Mouse (Mus musculus): ENCODE results near the gene E2f2. TPM values are rescaled to one million over a fixed set of nuclear protein-coding genes. Genes with fewer than 3 reads are reported as not detected.
A peak's percentile ranks its signal among the peaks of the same experiment; 100 is the strongest.

E2f2 gene
- polyA plus RNA-seq, 1 experiment from 2014 or later: 9.0 TPM

DNA sequence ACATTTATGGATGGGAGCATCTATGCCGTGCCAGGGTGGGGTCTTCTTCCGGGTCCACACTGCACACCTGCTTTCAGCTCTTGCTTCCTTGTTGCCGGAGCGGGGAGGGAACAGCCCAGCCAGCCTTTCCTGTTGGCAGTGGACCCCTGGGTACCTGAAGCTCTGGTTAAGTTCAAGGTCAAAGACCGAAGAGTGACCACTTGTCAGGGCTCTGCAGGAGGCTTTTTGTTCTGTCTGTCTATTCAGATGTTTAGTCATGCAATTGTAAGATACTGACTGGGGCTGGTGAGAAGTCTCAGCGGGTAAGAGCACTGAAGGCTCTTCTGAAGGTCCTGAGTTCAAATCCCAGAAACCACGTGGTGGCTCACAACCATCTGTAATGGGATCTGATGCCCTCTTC is 26.7 kb downstream of the E2f2 start:
- H3K9ac ChIP-seq (ENCODE audit: low read depth, low read length): no peak overlapping the region
- DNase-seq (ENCODE audit: low spot score) (no peak), ATAC-seq (replicated peaks; ENCODE audit: low FRiP score) (no peak)
- peaks cover 5% of the 10 kb centered on the region; the same call in 1 of the 2 replicates for H3K27me3 ChIP-seq (replicated peaks; ENCODE audit: control insufficient read depth, insufficient read depth, low read length)
- H3K4me1 ChIP-seq (replicated peaks; ENCODE audit: control insufficient read depth, insufficient read depth, low read length): peaks cover 3% of the 10 kb centered on the region; the same call in 1 of the 2 replicates
- no peaks in the 10 kb centered on the region for H3K9me3 ChIP-seq (ENCODE audit: control insufficient read depth, low read length)
- H3K36me3 ChIP-seq (ENCODE audit: control insufficient read depth, insufficient read depth, low read length): no peaks in the 10 kb centered on the region; the same call in 1 of the 2 replicates
- no peak overlapping the region for H3K4me2 ChIP-seq
- H3K27ac ChIP-seq (ENCODE audit: low read depth, low read length): no peak overlapping the region
- WGBS: 73% methylated on average over 7 of the region's 7 CpGs
- no peak overlapping the region for H3K4me3 ChIP-seq (ENCODE audit: low read depth, low read length)

DNA sequence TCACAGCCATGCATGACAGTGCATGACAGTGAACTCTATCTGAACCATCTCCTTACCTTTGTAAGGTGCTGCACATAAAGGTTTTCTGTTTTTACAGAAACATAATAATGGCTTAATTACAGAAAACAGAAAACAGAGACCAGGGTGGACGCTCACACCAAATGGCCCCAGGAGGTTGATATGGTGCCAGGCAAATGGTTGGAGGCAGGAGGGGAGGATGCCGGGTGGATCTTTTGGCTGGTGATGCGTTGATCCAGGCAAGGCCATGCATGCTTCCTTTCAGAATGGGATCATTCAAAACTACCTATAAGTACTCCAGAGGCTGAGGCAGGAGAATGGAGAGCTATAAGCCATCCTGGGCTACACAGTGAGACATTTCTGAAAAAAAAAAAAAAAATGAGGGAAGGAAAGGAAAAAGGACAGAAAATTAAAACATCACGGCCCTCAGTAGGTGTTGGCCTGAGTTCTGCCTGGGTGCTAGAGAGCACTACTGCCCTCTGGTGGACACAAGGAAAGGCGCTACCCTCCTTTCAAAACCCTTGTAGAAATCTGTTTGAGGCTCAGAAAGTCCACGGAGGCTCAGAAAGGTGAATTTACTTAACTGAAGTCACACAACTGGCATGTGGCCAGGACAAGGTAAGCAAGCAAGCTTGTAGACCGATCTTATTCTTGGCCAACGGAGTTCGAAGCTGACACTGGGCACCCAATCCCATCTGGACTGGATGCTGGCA is 27.5 kb downstream of the E2f2 start:
- Histone ChIP-seq H3K27me3 (replicated peaks; ENCODE audit: control insufficient read depth, insufficient read depth, low read length) (peaks cover 5% of the 10 kb centered on the region; the same call in 1 of the 2 replicates), H3K4me1 (replicated peaks; ENCODE audit: control insufficient read depth, insufficient read depth, low read length) (peaks cover 3% of the 10 kb centered on the region; the same call in 1 of the 2 replicates), H3K9me3 (ENCODE audit: control insufficient read depth, low read length) (no peaks in the 10 kb centered on the region), H3K9ac (ENCODE audit: low read depth, low read length) (no peak overlapping the region), H3K27ac (ENCODE audit: low read depth, low read length) (no peak overlapping the region), H3K4me2 (no peak overlapping the region), H3K36me3 (ENCODE audit: control insufficient read depth, insufficient read depth, low read length) (no peaks in the 10 kb centered on the region; the same call in 1 of the 2 replicates), H3K4me3 (ENCODE audit: low read depth, low read length) (no peak overlapping the region)
- WGBS: 29% methylated on average over 9 of the region's 9 CpGs
- no peak for ATAC-seq (replicated peaks; ENCODE audit: low FRiP score)
- no peak for DNase-seq (ENCODE audit: low spot score)

DNA sequence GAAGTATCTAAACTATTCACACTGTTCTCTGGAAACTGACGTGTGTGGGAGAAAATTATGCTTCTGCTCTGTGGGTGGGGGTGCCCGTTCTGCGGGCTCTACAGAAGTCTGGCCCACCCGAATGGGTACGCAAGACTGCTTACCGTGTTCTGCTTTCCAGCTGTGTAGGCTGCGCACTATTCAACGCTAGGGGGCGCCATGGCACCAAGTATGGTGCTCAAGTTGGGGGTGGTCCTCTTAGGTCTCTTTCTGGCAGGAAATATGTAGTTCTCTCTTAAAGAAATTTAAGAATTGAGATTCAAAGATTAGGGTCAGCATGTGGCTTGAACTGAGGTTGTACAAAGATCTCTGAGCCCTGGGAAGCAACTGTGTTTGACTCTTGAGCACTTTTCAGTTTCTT is 30.3 kb downstream of the E2f2 start:
- Histone ChIP-seq H3K9me3 (ENCODE audit: control insufficient read depth, low read length) (no peaks in the 10 kb centered on the region), H3K4me3 (ENCODE audit: low read depth, low read length) (no peak overlapping the region), H3K27me3 (replicated peaks; ENCODE audit: control insufficient read depth, insufficient read depth, low read length) (peaks cover 15% of the 10 kb centered on the region), H3K27ac (ENCODE audit: low read depth, low read length) (no peak overlapping the region), H3K4me1 (replicated peaks; ENCODE audit: control insufficient read depth, insufficient read depth, low read length) (peaks cover 11% of the 10 kb centered on the region), H3K9ac (ENCODE audit: low read depth, low read length) (no peak overlapping the region), H3K36me3 (ENCODE audit: control insufficient read depth, insufficient read depth, low read length) (no peaks in the 10 kb centered on the region), H3K4me2 (no peak overlapping the region)
- WGBS: 8% methylated on average over 9 of the region's 9 CpGs
- peak; percentile 74 for DNase-seq (ENCODE audit: low spot score)
- no peak for ATAC-seq (replicated peaks; ENCODE audit: low FRiP score)

DNA sequence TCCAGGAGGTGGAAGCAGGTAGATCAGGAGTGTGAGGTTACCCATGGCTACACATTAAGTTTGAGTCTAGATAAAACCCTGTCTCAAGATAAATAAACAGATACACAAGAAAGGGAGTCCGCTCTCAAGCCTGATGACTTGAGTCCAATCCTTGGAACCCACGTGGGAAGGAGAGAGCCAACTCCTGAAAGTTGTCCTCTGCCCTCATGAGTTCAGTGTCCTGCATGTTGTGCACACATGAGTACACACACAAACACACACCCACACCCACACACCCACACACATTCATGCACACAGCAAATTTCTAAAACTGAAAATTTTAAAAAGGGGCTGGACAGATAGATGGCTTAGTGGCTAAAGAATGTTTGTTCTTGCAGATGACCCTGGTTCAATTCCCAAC is 32.6 kb downstream of the E2f2 start:
- H3K4me3 ChIP-seq (ENCODE audit: low read depth, low read length): no peak overlapping the region
- 74% methylated on average over 2 of the region's 2 CpGs for WGBS
- H3K9ac ChIP-seq (ENCODE audit: low read depth, low read length): no peak overlapping the region
- no peak overlapping the region for H3K4me2 ChIP-seq
- peaks cover 11% of the 10 kb centered on the region for H3K4me1 ChIP-seq (replicated peaks; ENCODE audit: control insufficient read depth, insufficient read depth, low read length)
- H3K27me3 ChIP-seq (replicated peaks; ENCODE audit: control insufficient read depth, insufficient read depth, low read length): peaks cover 22% of the 10 kb centered on the region
- ATAC-seq (replicated peaks; ENCODE audit: low FRiP score) (no peak), DNase-seq (ENCODE audit: low spot score) (no peak)
- no peak overlapping the region for H3K27ac ChIP-seq (ENCODE audit: low read depth, low read length)
- no peaks in the 10 kb centered on the region for H3K9me3 ChIP-seq (ENCODE audit: control insufficient read depth, low read length)
- H3K36me3 ChIP-seq (ENCODE audit: control insufficient read depth, insufficient read depth, low read length): no peaks in the 10 kb centered on the region

DNA sequence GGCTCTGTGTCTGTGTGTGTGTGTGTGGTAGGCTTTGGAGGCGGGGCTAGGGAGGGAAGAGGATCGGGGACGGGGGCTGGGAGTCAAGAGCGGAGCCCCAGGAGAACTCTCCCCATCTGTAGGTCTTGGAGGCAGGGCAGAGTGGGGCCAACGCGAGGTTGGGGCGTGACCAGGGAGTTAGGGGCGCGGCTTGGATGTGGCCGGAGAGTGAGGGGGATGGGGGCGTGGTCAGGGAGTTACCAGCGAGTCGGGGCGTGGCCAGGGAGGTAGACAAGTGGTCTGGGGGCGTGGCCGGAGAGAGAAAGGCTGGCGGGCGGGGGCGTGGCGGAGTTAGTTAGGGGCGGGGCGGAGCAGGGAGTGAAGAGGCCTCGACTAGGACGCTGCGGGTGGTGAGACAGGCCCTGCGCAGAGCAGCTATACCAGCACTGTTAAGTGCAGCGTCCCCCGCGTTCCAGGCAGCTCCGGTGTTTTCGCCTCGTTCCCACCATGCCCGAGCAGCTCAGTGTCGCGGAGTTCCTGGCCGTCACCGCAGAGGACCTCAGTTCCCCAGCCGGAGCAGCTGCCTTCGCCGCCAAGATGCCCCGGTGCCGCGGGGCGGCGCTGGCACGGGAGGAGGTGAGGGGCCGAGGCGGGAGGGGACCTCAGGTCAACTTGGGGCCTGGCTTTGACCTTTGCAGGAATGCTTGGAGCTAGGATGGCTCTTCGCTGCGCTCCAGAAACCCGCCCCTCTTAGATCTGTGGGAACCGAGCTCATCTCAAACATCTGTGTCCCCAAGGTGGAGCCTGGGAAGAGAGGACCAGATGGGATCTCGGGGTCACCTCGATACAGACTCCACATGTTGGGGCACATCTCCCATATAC is 34.1 kb downstream of the E2f2 start, which contains the start of gene Asap3:
Gene Asap3 (plus strand): TSS at position 333 of the 861 bp plus-strand sequence.
- peak within 1 kb of the TSS; percentile 66 for H3K9ac ChIP-seq (ENCODE audit: low read depth, low read length)
- no peak within 1 kb of the TSS; the same call in 1 of the 2 replicates for H3K27ac ChIP-seq (ENCODE audit: low read depth, low read length)
- H3K4me2 ChIP-seq: peak within 1 kb of the TSS; percentile 98
- H3K27me3 ChIP-seq (replicated peaks; ENCODE audit: control insufficient read depth, insufficient read depth, low read length): peaks cover 20% of the 10 kb centered on the region
- WGBS: 2% methylated on average over 53 of the region's 54 CpGs
- H3K4me3 ChIP-seq (ENCODE audit: low read depth, low read length): peak within 1 kb of the TSS; percentile 59
- peaks cover 11% of the 10 kb centered on the region for H3K4me1 ChIP-seq (replicated peaks; ENCODE audit: control insufficient read depth, insufficient read depth, low read length)
- DNase-seq (ENCODE audit: low spot score): peak; percentile 98
- H3K9me3 ChIP-seq (ENCODE audit: control insufficient read depth, low read length): no peaks in the 10 kb centered on the region
- peak; percentile 93 for ATAC-seq (replicated peaks; ENCODE audit: low FRiP score)
- no peaks in the 10 kb centered on the region for H3K36me3 ChIP-seq (ENCODE audit: control insufficient read depth, insufficient read depth, low read length)

DNA sequence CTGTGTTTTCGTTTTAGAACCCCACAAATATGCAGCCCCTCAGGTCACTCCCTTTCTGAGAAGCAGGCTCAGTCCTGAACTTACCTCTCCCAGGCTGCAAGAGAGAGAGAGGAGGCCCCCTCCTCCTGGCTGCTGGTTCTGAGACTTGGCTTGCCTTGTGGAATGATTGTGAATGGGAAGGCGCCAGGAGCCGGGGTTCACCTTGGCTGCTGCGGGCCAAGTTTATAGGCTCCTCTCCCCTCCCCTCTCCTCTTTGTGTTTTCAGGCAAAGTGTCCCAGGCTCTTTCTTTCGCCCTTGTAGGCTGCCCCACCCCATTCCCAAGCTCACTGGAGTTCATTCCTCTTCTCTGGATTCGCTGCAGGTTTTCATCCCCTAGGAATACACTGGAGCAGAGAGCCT is 34.7 kb downstream of the E2f2 start:
- H3K9ac ChIP-seq (ENCODE audit: low read depth, low read length): peak overlapping the region; percentile 66
- H3K36me3 ChIP-seq (ENCODE audit: control insufficient read depth, insufficient read depth, low read length): no peaks in the 10 kb centered on the region
- H3K4me1 ChIP-seq (replicated peaks; ENCODE audit: control insufficient read depth, insufficient read depth, low read length): peaks cover 11% of the 10 kb centered on the region
- peak overlapping the region; percentile 98 for H3K4me2 ChIP-seq
- WGBS: 8% methylated on average over 6 of the region's 6 CpGs
- peaks cover 17% of the 10 kb centered on the region for H3K27me3 ChIP-seq (replicated peaks; ENCODE audit: control insufficient read depth, insufficient read depth, low read length)
- no peaks in the 10 kb centered on the region for H3K9me3 ChIP-seq (ENCODE audit: control insufficient read depth, low read length)
- DNase-seq (ENCODE audit: low spot score) (no peak), ATAC-seq (replicated peaks; ENCODE audit: low FRiP score) (no peak)
- H3K27ac ChIP-seq (ENCODE audit: low read depth, low read length): no peak overlapping the region
- peak overlapping the region; percentile 59 for H3K4me3 ChIP-seq (ENCODE audit: low read depth, low read length)

DNA sequence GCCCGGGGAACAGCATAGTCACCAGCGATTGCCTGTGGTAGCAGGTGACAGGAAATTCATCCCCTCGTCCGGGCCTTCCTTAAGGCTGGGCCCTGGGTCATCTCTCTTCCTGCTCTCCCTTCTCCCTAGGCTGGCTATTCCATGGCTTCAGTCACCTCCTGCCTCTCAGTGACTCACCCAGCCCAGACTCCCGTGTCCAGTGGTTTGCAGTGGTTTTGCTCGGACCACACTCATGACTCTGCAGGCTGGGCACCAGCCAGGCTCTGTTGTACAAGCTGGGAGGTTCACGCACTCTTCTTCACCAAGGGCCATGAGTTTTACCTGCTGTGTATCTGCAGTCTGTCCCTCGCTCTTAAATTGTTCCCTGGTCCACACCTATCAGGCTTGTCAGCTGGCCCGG is 38.7 kb downstream of the E2f2 start:
- DNase-seq (ENCODE audit: low spot score) (no peak), ATAC-seq (replicated peaks; ENCODE audit: low FRiP score) (no peak)
- Histone ChIP-seq H3K9ac (ENCODE audit: low read depth, low read length) (no peak overlapping the region), H3K4me3 (ENCODE audit: low read depth, low read length) (no peak overlapping the region), H3K27me3 (replicated peaks; ENCODE audit: control insufficient read depth, insufficient read depth, low read length) (peaks cover 19% of the 10 kb centered on the region), H3K4me1 (replicated peaks; ENCODE audit: control insufficient read depth, insufficient read depth, low read length) (peaks cover 5% of the 10 kb centered on the region; the same call in 1 of the 2 replicates), H3K9me3 (ENCODE audit: control insufficient read depth, low read length) (no peaks in the 10 kb centered on the region), H3K36me3 (ENCODE audit: control insufficient read depth, insufficient read depth, low read length) (no peaks in the 10 kb centered on the region), H3K4me2 (no peak overlapping the region), H3K27ac (ENCODE audit: low read depth, low read length) (no peak overlapping the region)
- 61% methylated on average over 9 of the region's 9 CpGs for WGBS

DNA sequence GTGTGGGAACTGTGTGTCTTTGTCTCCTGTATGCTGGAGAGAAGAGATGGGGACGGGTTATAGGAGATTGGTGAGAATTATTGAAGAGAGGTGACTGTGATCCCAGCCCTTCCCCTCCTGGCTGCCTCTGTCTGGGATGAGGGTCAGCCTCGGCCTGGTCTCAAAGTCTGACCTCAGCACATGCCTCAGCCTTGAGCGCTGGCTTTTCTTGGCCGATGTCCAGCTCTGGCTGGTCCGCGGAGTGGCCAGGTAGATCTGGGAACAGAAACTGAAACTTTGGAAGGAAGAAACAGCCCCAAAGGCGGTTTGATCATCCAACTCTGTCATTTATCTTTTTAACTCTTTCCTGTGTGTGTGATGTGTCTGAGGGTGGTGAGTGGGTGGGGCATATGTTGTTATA is 41.4 kb downstream of the E2f2 start:
- no peak for ATAC-seq (replicated peaks; ENCODE audit: low FRiP score)
- H3K9me3 ChIP-seq (ENCODE audit: control insufficient read depth, low read length): no peaks in the 10 kb centered on the region
- no peaks in the 10 kb centered on the region for H3K36me3 ChIP-seq (ENCODE audit: control insufficient read depth, insufficient read depth, low read length)
- peaks cover 18% of the 10 kb centered on the region for H3K27me3 ChIP-seq (replicated peaks; ENCODE audit: control insufficient read depth, insufficient read depth, low read length)
- no peak overlapping the region for H3K4me3 ChIP-seq (ENCODE audit: low read depth, low read length)
- 81% methylated on average over 7 of the region's 7 CpGs for WGBS
- peaks cover 5% of the 10 kb centered on the region; the same call in 1 of the 2 replicates for H3K4me1 ChIP-seq (replicated peaks; ENCODE audit: control insufficient read depth, insufficient read depth, low read length)
- H3K4me2 ChIP-seq: no peak overlapping the region
- no peak overlapping the region for H3K9ac ChIP-seq (ENCODE audit: low read depth, low read length)
- peak overlapping the region; percentile 36; the same call in 1 of the 2 replicates for H3K27ac ChIP-seq (ENCODE audit: low read depth, low read length)
- no peak for DNase-seq (ENCODE audit: low spot score)

Measured in liver, embryonic 11.5 days (tissue).